Mouse (Mus musculus) lung, embryonic 15.5 days (tissue): Measurements from ENCODE around the gene Slc25a25. TPM values are rescaled to one million over a fixed set of nuclear protein-coding genes. Genes with fewer than 3 reads are reported as not detected.
A peak's percentile ranks its signal among the peaks of the same experiment; 100 is the strongest.

Source experiments
- ATAC-seq: fragments of 200-750 bp; cut with Nextera tagmentation; 2 replicates; pipeline ENCODE4 v1.8.0; 2017; ENCODE audit warnings: moderate number of reproducible peaks, borderline replicate concordance; ENCODE audit not compliant: low FRiP score, low TSS enrichment; ENCODE audit errors: extremely low read depth
- H3K27ac ChIP-seq: fragments of 300-500 bp; sonication (generic); 2 replicates; pipeline ENCODE4 v1.5.1; 2015; ENCODE audit warnings: moderate library complexity, mild to moderate bottlenecking, inconsistent platforms
- H3K27me3 ChIP-seq: fragments of 300-500 bp; sonication (generic); 2 replicates; pipeline ENCODE4 v1.6.1; 2015; ENCODE audit warnings: inconsistent platforms
- H3K36me3 ChIP-seq: fragments of 300-500 bp; sonication (generic); 2 replicates; pipeline ENCODE4 v1.6.1; 2015; ENCODE audit warnings: inconsistent platforms
- H3K4me1 ChIP-seq: fragments of 300-500 bp; sonication (generic); 2 replicates; pipeline ENCODE4 v1.6.1; 2015; ENCODE audit warnings: inconsistent platforms
- H3K4me2 ChIP-seq: fragments of 300-500 bp; sonication (generic); 2 replicates; pipeline ENCODE4 v1.6.1; 2015; ENCODE audit warnings: inconsistent platforms, mild to moderate bottlenecking, moderate library complexity
- H3K4me3 ChIP-seq: fragments of 300-500 bp; sonication (generic); 2 replicates; pipeline ENCODE4 v1.5.1; 2015; ENCODE audit warnings: mild to moderate bottlenecking, inconsistent platforms
- H3K9ac ChIP-seq: fragments of 300-500 bp; sonication (generic); 2 replicates; pipeline ENCODE4 v1.6.1; 2015; ENCODE audit warnings: inconsistent platforms
- H3K9me3 ChIP-seq: fragments of 300-500 bp; sonication (generic); 2 replicates; pipeline ENCODE4 v1.6.1; 2016; ENCODE audit warnings: inconsistent platforms
- WGBS: fragments of 180-500 bp; shearing (Covaris S2); methylation state at CpG from one replicate; pipeline ENCODE4 v1.1.7; 2015; 5-methylcytosine and 5-hydroxymethylcytosine counted together
- polyA plus RNA-seq: library from polyadenylated mRNA; unstranded; fragments of >200 nt; fragmentation: Nextera tagmentation; extraction: Ambion mirVana; gene quantifications from 2 replicates; pipeline ENCODE4 v1.2.1, GENCODE M21; 2015

Slc25a25 gene
- polyA plus RNA-seq, 1 experiment from 2014 or later, result 21.5 TPM

DNA sequence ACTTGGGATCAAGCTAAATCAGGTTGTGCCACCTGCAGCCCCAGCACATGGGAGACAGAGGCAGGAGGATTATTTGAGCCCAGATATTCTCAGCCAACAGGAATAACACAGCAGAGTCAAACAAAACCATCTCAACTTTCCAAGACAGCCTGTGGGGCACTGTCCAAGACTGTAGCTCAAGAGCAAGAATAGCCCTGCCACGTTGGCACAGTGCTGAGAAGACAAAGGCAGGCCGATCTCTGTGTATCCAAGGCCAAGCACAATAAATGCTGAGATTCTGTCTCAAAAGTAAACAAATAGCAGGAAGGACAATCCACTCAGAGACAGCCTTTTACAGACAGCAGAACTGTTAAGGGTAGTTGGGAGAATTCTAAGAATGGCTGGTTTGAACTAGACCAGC, 11.1 kb downstream of the Slc25a25 start:
- no peak for ATAC-seq
- H3K9ac ChIP-seq, result no peak overlapping the region
- H3K4me1 ChIP-seq, result peaks cover 37% of the 10 kb centered on the region
- peak overlapping the region; percentile 52 for H3K27ac ChIP-seq
- H3K36me3 ChIP-seq, result no peaks in the 10 kb centered on the region
- no peaks in the 10 kb centered on the region for H3K27me3 ChIP-seq
- H3K4me3 ChIP-seq, result no peak overlapping the region
- no peak overlapping the region for H3K4me2 ChIP-seq
- 27% methylated on average over 2 of the region's 2 CpGs for WGBS
- H3K9me3 ChIP-seq, result no peaks in the 10 kb centered on the region

DNA sequence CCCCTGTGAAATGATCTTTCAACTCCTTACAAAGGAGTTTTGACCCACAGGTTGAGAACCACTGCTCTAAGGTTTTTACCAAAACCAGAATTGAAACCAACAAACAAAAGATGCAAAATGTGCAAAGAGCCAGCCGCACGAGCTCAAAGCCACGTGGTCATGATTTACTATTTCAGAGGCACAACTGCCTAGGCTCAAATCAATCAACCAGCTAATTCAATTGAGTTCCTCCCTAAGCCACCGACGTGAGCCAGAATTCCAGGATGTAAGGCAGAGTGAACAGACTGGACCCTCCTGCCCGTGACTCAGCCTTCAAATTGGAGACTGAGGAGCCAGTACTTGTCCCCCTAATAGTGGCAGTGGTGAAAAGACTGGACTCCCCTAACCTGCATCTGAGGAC, 12.1 kb downstream of the Slc25a25 start:
- 51% methylated on average over 6 of the region's 6 CpGs for WGBS
- H3K4me1 ChIP-seq, result peaks cover 37% of the 10 kb centered on the region
- H3K4me2 ChIP-seq, result no peak overlapping the region
- H3K9ac ChIP-seq, result no peak overlapping the region
- no peak overlapping the region for H3K4me3 ChIP-seq
- no peaks in the 10 kb centered on the region for H3K9me3 ChIP-seq
- ATAC-seq, result no peak
- peak overlapping the region; percentile 52; the same call in 1 of the 2 replicates for H3K27ac ChIP-seq
- H3K36me3 ChIP-seq, result no peaks in the 10 kb centered on the region
- no peaks in the 10 kb centered on the region for H3K27me3 ChIP-seq

DNA sequence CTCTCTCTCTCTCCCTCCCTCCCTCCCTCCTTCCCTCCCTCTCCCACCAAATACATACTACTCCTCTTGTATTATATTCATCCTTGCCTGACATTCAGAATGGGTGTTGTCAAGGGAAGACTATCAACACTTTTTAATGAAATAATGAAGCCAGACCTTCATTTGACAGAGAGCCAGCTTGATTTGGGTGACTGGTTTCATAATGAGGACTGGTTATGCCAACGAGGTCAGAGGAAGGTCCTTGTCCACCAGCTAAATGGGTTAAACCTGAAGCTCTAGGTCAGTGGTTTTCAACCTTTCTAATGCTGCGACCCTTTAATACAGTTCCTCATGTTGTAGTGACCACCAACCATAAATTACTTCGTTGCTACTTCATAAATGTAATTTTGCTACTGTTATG, 12.5 kb downstream of the Slc25a25 start:
- Histone ChIP-seq H3K27ac (no peak overlapping the region), H3K4me2 (no peak overlapping the region), H3K4me1 (peaks cover 37% of the 10 kb centered on the region), H3K36me3 (no peaks in the 10 kb centered on the region), H3K9me3 (no peaks in the 10 kb centered on the region), H3K4me3 (no peak overlapping the region), H3K27me3 (no peaks in the 10 kb centered on the region), H3K9ac (no peak overlapping the region)
- no peak for ATAC-seq
- WGBS, result 86% methylated on average over 3 of the region's 3 CpGs

DNA sequence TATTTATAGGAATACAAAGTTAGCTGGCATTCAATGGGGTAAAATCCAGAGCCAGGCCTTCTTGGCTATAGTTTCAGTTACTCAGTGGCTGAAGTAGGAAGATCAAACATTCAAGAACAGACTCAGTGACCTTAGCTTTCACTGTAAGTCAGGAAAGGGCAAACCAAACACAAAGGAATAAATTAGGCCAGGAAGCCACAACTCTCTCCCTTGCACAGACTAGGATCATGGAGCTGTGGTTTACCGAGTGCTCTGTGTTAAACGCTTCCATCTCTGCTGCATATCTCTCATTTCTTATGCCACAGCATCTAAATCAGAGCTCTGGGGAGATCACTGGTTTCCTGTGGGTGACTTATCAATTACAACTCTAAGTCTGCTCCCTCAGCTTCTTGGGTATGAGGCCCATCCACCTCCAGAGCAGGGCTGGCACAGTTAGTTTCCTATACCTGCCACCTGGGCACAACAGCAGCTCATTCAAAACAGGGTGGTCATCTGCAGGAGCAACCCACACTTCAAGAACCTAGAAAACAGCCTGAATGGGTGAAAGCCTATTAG, 13.6 kb downstream of the Slc25a25 start:
- Histone ChIP-seq H3K27ac (peak overlapping the region; percentile 62), H3K9me3 (no peaks in the 10 kb centered on the region), H3K9ac (no peak overlapping the region), H3K36me3 (no peaks in the 10 kb centered on the region), H3K4me1 (peaks cover 37% of the 10 kb centered on the region), H3K27me3 (no peaks in the 10 kb centered on the region), H3K4me2 (no peak overlapping the region), H3K4me3 (no peak overlapping the region)
- 79% methylated on average over 2 of the region's 2 CpGs for WGBS
- no peak for ATAC-seq

DNA sequence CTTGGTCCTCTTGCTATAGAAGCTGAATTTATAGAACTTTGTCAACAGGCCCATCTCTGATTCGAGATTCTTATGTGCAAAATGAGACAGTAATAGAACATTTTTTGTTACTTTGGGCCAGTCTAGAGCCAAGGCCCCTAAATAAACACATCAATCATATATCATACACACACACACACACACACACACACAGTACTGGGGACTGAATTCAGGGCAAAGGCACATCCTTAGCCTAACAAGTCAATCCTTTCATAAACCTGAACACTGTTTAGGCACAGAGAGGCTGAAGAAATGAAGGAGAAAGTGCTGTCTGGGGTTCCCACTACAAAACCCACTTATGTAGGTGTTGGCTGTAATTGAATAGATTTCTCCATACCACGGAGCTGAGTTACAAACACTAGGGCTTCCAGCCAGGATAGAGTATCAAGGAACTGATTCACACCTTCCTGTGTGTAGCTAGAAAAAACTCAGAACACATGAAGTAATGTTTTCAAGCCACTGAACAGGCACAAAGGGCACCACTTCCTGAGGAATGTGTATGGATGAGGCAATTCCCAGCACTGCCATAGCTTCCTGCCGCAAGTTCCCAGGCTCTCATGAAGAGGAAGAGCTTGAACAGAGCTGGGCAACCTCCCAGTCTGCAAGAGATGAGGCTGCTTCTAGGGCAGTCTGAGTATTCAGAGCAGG, 14.4 kb downstream of the Slc25a25 start:
- peak overlapping the region; percentile 62 for H3K27ac ChIP-seq
- H3K4me1 ChIP-seq, result peaks cover 37% of the 10 kb centered on the region
- no peaks in the 10 kb centered on the region for H3K9me3 ChIP-seq
- H3K9ac ChIP-seq, result no peak overlapping the region
- H3K4me3 ChIP-seq, result no peak overlapping the region
- peak; percentile 55; the same call in 1 of the 2 replicates for ATAC-seq
- H3K36me3 ChIP-seq, result no peaks in the 10 kb centered on the region
- no peaks in the 10 kb centered on the region for H3K27me3 ChIP-seq
- WGBS, result 46% methylated on average over 3 of the region's 3 CpGs
- H3K4me2 ChIP-seq, result no peak overlapping the region

DNA sequence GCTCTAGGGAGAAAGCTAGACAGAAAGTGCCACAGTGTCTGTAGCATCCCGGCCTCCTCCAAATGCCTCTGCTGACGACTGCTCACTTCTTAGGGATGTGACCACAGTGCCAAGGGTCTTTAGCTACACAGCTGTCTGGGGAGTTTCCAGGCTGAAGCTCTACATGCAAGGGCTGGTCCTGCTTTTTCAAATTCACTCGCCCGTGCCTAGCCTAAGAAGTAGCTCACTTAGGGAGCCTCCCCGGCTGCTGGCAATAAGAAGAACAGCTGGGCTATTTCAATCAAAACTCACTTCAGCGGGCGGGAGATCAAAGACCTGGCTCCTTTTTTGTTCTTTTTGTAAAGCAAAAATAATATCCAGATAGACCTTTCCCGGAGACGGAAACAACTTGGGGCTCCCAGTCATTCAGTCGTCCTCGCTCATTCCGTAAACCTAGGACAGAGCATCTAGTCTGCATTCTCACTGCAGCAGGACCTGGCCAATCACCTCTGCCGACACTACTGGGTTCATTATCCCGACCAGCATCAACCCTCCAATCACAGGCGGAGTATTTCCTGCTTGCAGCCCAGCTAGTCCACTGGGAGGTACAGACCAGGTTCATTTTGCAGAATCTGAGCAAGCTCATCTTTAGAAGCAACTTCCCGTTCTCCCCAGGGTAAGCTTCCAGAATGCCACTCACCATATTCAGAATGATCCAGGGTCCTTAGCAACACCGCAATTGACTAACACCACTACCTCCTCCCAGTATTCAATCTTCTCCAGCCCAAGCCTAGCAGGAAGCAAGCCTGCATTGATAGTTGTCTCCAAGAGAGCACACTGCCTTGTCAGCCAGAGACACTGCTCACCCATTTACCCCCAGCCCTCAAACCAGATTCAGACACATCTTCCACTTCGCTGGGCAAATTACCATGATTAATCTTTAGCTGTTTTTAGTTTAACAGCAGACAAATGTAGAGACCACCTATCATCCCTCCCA, 20.3 kb downstream of the Slc25a25 start:
- no peaks in the 10 kb centered on the region for H3K36me3 ChIP-seq
- peak overlapping the region; percentile 34 for H3K27ac ChIP-seq
- H3K9ac ChIP-seq, result peak overlapping the region; percentile 2; the same call in 1 of the 2 replicates
- no peaks in the 10 kb centered on the region for H3K9me3 ChIP-seq
- H3K4me3 ChIP-seq, result peak overlapping the region; percentile 32
- peak; percentile 84 for ATAC-seq
- H3K27me3 ChIP-seq, result no peaks in the 10 kb centered on the region
- 8% methylated on average over 18 of the region's 18 CpGs for WGBS
- H3K4me2 ChIP-seq, result peak overlapping the region; percentile 55
- H3K4me1 ChIP-seq, result peaks cover 44% of the 10 kb centered on the region

DNA sequence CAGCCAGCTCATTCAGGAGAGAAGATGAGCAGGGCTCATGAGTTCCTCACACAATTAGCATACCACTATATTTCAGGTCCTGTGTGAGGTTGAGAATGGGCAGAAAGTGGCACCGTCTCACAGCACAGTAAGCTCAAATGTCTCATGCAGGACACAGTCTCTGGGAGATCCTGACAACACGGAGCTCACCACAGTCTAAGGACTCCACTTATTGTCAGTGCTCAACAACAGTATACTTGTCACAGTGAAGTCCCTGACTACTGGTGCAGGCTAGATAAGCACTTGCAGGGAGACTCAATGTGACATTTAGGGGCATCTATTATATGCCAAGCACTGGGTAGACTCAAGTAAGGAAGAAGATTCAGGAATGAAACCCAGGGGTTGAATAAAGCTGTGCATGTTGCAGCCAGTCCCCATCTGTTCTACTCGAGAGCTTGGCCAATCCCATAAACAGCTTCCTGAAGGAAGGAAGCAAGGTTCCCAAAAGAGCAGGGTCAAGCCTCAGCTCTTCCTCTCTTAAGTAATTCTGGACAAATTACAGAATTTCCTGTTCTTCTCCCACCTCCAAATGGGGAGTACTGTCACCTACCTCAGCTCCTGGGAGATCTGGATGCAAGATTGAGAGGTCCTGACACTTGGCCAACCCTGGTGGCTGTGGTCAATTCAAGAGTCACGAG, 21.9 kb downstream of the Slc25a25 start:
- H3K27ac ChIP-seq, result 0 out of 2 replicates have a peak overlapping the region, but pooled peaks have one; percentile 49
- H3K4me1 ChIP-seq, result peaks cover 54% of the 10 kb centered on the region

DNA sequence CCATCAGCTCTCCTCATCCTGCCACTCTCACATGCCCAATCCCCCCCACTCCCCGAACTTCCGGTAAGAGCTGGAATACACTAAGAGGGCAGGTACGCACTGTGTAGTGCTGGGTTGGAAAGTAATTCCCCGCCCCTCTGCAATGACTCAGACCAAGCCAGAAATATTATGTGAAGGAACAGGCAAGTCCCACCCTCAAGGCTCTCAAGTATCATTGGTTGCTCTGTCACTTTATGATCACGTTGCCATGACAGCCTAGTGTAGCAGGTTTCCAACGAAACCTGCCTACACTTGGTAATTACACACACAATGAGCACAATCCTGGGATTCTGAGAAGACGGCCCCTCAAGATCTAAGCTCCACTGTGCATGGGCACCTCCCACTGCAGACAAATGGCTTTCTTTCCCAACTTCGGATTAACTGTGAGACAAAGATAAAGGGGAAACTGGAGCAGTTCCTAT, 23.0 kb downstream of the Slc25a25 start:
- no peaks in the 10 kb centered on the region for H3K9me3 ChIP-seq
- peak overlapping the region; percentile 49 for H3K27ac ChIP-seq
- H3K9ac ChIP-seq, result no peak overlapping the region
- H3K27me3 ChIP-seq, result no peaks in the 10 kb centered on the region
- H3K4me2 ChIP-seq, result peak overlapping the region; percentile 37
- H3K36me3 ChIP-seq, result no peaks in the 10 kb centered on the region
- ATAC-seq, result peak; percentile 46; the same call in 1 of the 2 replicates
- no peak overlapping the region for H3K4me3 ChIP-seq
- WGBS, result 37% methylated on average over 8 of the region's 8 CpGs
- H3K4me1 ChIP-seq, result peaks cover 62% of the 10 kb centered on the region

More for the DNA sequence above, 21.9 kb downstream of the Slc25a25 start:
- H3K36me3 ChIP-seq, result no peaks in the 10 kb centered on the region
- H3K4me3 ChIP-seq, result no peak overlapping the region
- no peak for ATAC-seq
- H3K9ac ChIP-seq, result no peak overlapping the region
- H3K27me3 ChIP-seq, result no peaks in the 10 kb centered on the region
- WGBS, result 56% methylated on average over 4 of the region's 4 CpGs
- no peaks in the 10 kb centered on the region for H3K9me3 ChIP-seq
- H3K4me2 ChIP-seq, result no peak overlapping the region

DNA sequence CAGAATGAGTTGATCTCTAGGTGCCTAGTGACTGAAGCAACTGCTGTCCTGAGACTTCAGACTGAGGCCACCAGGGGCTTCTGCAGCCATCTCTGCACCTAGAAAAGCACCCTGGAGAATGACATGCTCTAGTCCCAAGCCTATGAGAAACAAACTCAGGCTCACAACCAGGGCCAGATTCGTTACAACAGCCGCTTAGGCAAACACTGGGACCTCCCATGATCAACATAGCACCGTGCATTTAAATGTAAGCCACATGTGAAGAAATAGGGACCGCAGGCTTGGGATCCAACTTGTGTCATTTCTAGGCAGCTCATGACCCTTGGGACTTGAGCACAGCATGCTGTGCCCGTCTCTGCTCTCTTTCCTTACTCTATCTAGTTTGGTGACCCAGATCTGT, 23.5 kb downstream of the Slc25a25 start:
- ATAC-seq, result no peak
- WGBS, result 71% methylated on average over 5 of the region's 5 CpGs
- H3K27me3 ChIP-seq, result no peaks in the 10 kb centered on the region
- no peaks in the 10 kb centered on the region for H3K36me3 ChIP-seq
- H3K27ac ChIP-seq, result peak overlapping the region; percentile 49
- no peak overlapping the region for H3K9ac ChIP-seq
- H3K4me1 ChIP-seq, result peaks cover 68% of the 10 kb centered on the region
- H3K4me2 ChIP-seq, result no peak overlapping the region
- no peak overlapping the region for H3K4me3 ChIP-seq
- no peaks in the 10 kb centered on the region for H3K9me3 ChIP-seq

DNA sequence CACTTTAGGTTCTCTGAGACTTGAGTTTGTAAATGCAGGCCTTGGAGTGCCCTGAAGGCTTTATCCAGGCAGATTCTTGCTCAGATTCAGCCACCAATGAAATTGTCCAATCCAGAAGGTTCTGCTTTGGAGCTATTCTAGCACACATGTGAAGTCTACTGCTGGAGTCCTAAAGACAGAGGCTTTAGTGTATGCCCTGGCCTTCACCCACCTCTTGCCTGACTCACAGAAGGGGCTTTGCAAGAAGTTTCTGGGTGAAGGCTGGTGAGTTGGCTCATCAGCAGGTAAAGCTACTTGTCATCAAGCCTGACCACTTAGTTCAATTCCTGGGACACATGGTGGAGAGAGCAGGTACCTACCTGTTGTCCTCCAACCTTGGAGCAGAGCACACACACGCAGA, 25.1 kb downstream of the Slc25a25 start:
- H3K9me3 ChIP-seq, result no peaks in the 10 kb centered on the region
- ATAC-seq, result no peak
- no peak overlapping the region for H3K4me3 ChIP-seq
- no peak overlapping the region; the same call in 1 of the 2 replicates for H3K27ac ChIP-seq
- H3K4me2 ChIP-seq, result no peak overlapping the region
- WGBS, result 96% methylated on average over 1 of the region's 1 CpGs
- no peaks in the 10 kb centered on the region for H3K36me3 ChIP-seq
- no peaks in the 10 kb centered on the region for H3K27me3 ChIP-seq
- H3K4me1 ChIP-seq, result peaks cover 68% of the 10 kb centered on the region
- H3K9ac ChIP-seq, result no peak overlapping the region

DNA sequence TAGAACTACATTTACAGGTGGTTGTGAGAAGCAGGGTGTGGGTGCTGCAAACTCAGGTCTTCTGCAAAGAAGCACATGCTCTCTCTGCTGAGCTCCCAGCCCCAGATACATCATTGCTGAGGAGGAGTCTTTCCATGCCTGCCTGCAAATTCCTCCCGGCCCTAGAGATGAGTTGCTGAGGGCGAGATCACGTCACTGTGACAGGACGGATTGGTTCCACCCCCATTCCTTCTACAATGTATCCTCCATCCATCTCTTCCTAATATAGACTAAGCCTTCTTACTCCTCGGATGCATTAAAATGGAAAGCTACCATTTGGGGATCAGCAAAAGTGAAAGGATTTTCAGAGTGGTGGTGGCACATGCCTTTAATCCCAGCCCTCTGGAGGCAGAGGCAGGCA, 25.7 kb downstream of the Slc25a25 start:
- 59% methylated on average over 5 of the region's 5 CpGs for WGBS
- Histone ChIP-seq H3K4me1 (peaks cover 62% of the 10 kb centered on the region), H3K4me2 (no peak overlapping the region), H3K9me3 (no peaks in the 10 kb centered on the region), H3K27ac (no peak overlapping the region), H3K4me3 (no peak overlapping the region), H3K36me3 (peaks cover 5% of the 10 kb centered on the region; the same call in 1 of the 2 replicates), H3K9ac (no peak overlapping the region), H3K27me3 (no peaks in the 10 kb centered on the region)
- no peak for ATAC-seq
